16 mouse cellular contexts compared by ENCODE assay signal in the genomic region with DNA sequence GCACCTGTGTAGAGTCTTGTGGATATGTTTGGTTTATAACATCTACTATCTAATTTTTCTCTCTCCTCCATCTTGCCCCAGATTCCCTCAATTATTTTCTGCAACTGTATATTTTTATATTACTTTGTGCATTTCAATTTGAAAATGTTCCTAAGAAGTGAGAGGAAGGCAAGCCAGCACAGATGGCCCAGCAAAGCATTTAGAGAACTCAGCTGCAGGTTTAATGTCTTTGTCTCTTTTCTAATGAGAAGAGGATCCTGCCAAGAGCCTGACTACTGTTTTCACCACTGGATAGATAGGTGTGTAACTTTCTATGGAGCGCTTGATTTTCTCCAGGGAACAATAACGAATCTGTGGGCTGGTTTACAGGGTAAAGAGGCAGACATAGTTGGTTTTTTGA.
DNase-seq lines count a peak whose midpoint lies in the region.
"Had no signal": no experiment of that assay in that cellular context is flagged by ENCODE, and none has a peak within 500 bp of the region (broad histone marks: within the 10 kb centered on the region; RNA-seq: fewer than 3 reads in every experiment).

No protein-coding gene starts in this region.

- intact Hi-C loops in left cerebral cortex, postnatal 4 days (cut with DNase I) = no loop called here

- DNase-seq in left cerebral cortex, adult 11 months (ENCODE audit: low spot score) = peak; percentile 36
- DNase-seq in left cerebral cortex, postnatal 4 days = no peak
- DNase-seq in layer of hippocampus, adult 8-10 months (ENCODE audit: low spot score in 2 of 2) = peak; percentile 11 to 23
- peak; percentile 18 to 33 for DNase-seq in left cerebral cortex, adult 18-20 months (ENCODE audit: low spot score in 2 of 2)
- DNase-seq in right cerebral cortex, postnatal 10 days (ENCODE audit: low spot score in 2 of 2) = peak; percentile 28 to 52
- no peak for DNase-seq in gastrocnemius, postnatal 4 days (ENCODE audit: low spot score in 2 of 2)
- DNase-seq in thymus, adult 18-20 months = no peak
- DNase-seq in MN1 (ENCODE audit: low spot score) = no peak
- DNase-seq: adrenal gland, postnatal 25 days; cerebellum, adult 11 months; cerebellum, postnatal 10 days; gastrocnemius, postnatal 10 days; kidney, adult 2 months; kidney, postnatal 14 days; lung, adult 18-20 months; lung, postnatal 10 days had no signal

Comparison
In these comparisons a context has a peak if more than half of its experiments do, and no peak if none do; other contexts are left out.
1. DNase-seq: peak in left cerebral cortex, adult 11 months (single experiment), layer of hippocampus, adult 8-10 months (2 of 2), left cerebral cortex, adult 18-20 months (2 of 2) and right cerebral cortex, postnatal 10 days (2 of 2); none in left cerebral cortex, postnatal 4 days (single experiment), gastrocnemius, postnatal 4 days (0 of 2), thymus, adult 18-20 months (0 of 2) and MN1 (single experiment).